Mouse (Mus musculus): ENCODE results near the gene Bmp6.

The Bmp6 gene

DNA sequence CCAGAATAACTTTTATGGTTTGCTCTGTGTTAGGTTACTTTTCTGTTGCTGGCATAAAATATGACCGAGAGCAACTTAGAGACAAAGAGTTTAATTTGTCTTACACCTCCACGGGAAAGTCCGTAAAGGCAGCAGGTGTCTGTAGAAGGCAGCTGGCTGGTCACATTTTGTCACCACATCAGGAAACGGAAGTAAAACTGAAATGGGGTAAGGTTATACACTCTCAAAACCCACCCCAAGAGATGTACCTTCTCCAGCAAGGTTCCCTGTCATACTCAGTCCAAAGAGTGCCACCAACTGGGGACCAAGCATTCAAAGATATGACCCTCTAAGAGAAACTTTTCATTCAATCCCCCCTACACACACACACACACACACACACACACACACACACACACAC is 201.8 kb downstream of the Bmp6 start:
- DNase-seq (ENCODE audit: low read depth), result no peak

DNA sequence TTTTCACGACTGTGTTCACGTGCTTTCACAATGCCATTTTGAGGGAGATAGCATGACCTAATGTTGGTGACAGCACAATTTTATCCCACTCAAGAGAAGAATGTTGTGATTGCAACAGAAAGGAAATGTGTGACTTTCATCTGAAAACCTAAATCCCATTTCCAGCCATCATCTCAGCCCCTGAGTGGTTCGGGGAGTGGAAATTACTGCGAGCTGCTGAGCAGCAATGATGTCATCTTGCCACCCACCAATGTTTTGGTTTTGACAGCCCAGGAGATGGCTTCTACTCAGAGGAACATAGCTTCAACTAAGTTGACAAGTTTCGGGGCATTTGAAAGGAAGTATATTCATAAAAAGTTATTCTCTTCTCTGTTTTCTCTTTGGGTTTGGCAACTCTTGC is 202.8 kb downstream of the Bmp6 start:
- DNase-seq (ENCODE audit: low read depth), result no peak

DNA sequence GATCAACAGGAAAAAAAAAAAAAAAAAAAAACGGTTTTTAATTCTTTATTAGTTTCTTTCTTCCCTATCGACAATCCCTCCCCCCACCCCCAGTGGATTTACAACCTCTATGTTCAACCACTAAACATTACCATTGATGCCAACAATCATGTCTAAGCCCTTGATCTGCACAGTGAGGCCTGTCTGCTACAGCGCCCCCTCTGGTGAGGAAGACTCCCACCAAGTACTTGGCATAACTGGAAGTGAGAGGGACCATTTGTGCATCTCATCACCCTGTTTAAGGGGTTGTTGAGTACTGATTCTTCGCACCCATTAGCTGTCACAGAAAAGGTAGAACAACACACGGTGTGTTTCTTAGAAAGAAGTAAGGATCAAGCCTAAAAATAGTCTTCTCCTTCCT is 203.8 kb downstream of the Bmp6 start:
- DNase-seq (ENCODE audit: low read depth), result no peak

Measured in NIH3T3 (cell line).